Mouse (Mus musculus) liver, embryonic 14.5 days (tissue): ENCODE results near the gene Pym1.

Source experiments
- CTCF ChIP-seq: IDR thresholded peaks from 2 replicates; pipeline ENCODE4 v1.5.1; 2016; ENCODE audit warnings: antibody characterized with exemption, low read depth, control low read depth
- EP300 ChIP-seq: IDR thresholded peaks from 2 replicates; pipeline ENCODE4 v1.6.1; 2016; ENCODE audit warnings: antibody characterized with exemption, low read depth

GRCm38 (mm10) chr10:128704491-128705316, 43.0 kb upstream of the Pym1 start, which contains the start of gene Cdk2:
- TF ChIP-seq CTCF (no peak), EP300 (no peak)
